Mouse (Mus musculus): ENCODE measurements around the gene Mrps31. TPM values are rescaled to one million over a fixed set of nuclear protein-coding genes. Genes with fewer than 3 reads are reported as not detected.

Mrps31 gene
- polyA plus RNA-seq, 1 experiment, result 4.7 TPM

Other genes with a start within 250 kb of the Mrps31 start
- 0.82 and 1.1 TPM in 2 replicates for gene Nek3, start 244.9 kb upstream of the Mrps31 start, polyA plus RNA-seq (2012; rRNA removed)
- gene Ckap2, start 225.5 kb upstream of the Mrps31 start, polyA plus RNA-seq (2012; rRNA removed), result 0.84 and 1.00 TPM in 2 replicates
- 9.2 and 10.3 TPM in 2 replicates for gene Vps36, start 218.6 kb upstream of the Mrps31 start, polyA plus RNA-seq (2012; rRNA removed)
- 4.2 and 4.6 TPM in 2 replicates for gene Thsd1, start 184.0 kb upstream of the Mrps31 start, polyA plus RNA-seq (2012; rRNA removed)
- not detected in 2 replicates for gene Tpte, start 127.9 kb upstream of the Mrps31 start, polyA plus RNA-seq (2012; rRNA removed)
- 4.8 and 6.0 TPM in 2 replicates for gene Slc25a15, start 12.8 kb upstream of the Mrps31 start, polyA plus RNA-seq (2012; rRNA removed)